Mouse (Mus musculus) CD4-positive naive resting alpha-beta T cell, adult 76 days (primary cell): ENCODE results near the gene Col3a1. TPM values are rescaled to one million over a fixed set of nuclear protein-coding genes. Genes with fewer than 3 reads are reported as not detected.

Experiments used
- total RNA-seq: library from RNA; stranded (reverse); gene quantifications from one replicate; pipeline ENCODE4 v1.2.4, GENCODE M21; 2023

Gene Col3a1
- 1.4 TPM for total RNA-seq

DNA sequence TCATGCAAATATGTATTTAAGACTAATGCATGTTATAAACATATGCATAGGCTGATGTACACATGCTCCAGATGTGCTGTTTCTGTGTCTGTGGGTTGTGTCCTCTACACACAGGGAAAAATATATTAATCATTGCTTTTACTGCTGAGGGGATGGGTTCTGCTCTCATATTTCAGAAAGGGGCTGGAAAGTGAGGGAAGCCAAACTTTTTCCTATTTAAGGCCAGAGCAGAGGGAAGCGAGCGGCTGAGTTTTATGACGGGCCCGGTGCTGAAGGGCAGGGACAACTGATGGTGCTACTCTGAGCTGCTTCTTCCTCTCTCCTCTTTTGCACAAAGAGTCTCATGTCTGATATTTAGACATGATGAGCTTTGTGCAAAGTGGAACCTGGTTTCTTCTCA is at the start of gene Col3a1:
TSS of gene Col3a1 (plus strand) at position 151 of the 400 bp plus-strand sequence.

Other genes with a start within 250 kb of the Col3a1 start
- 0.26 TPM for gene Col5a2, start 191.7 kb downstream of the Col3a1 start, total RNA-seq